Mouse (Mus musculus) midbrain, embryonic 10.5 days (tissue): Measurements from ENCODE around the gene Klra2. TPM values are rescaled to one million over a fixed set of nuclear protein-coding genes. Genes with fewer than 3 reads are reported as not detected.
"Not testable (repeated sequence)": the region's sequence is repeated elsewhere in the genome, so short reads cannot be mapped to it uniquely, and the experiment has no call there.

Source experiments
- DNase-seq: peaks from one replicate; pipeline ENCODE4 v3.0.0-alpha.2; 2017; ENCODE audit warnings: low spot score
- H3K27ac ChIP-seq: fragments of 300-500 bp; sonication (generic); replicated peaks from 2 replicates; pipeline ENCODE4 v1.5.1; 2016; ENCODE audit warnings: mild to moderate bottlenecking
- H3K27me3 ChIP-seq: fragments of 300-500 bp; sonication (generic); 2 replicates; pipeline ENCODE4 v1.6.1; 2016; ENCODE audit warnings: low read depth, mild to moderate bottlenecking; ENCODE audit not compliant: poor library complexity, severe bottlenecking
- H3K36me3 ChIP-seq: fragments of 300-500 bp; sonication (generic); 2 replicates; pipeline ENCODE4 v1.6.1; 2016; ENCODE audit warnings: mild to moderate bottlenecking, moderate library complexity
- H3K4me1 ChIP-seq: fragments of 300-500 bp; sonication (generic); 2 replicates; pipeline ENCODE4 v1.6.1; 2016
- H3K4me3 ChIP-seq: fragments of 300-500 bp; sonication (generic); 2 replicates; pipeline ENCODE4 v1.5.1; 2016; ENCODE audit warnings: mild to moderate bottlenecking, moderate library complexity
- H3K9me3 ChIP-seq: fragments of 300-500 bp; sonication (generic); replicated peaks from 2 replicates; pipeline ENCODE4 v1.6.1; 2016; ENCODE audit warnings: mild to moderate bottlenecking
- WGBS: fragments of 180-500 bp; shearing (Covaris S2); methylation state at CpG from one replicate; pipeline ENCODE4 v1.1.7; 2016; 5-methylcytosine and 5-hydroxymethylcytosine counted together
- polyA plus RNA-seq: library from polyadenylated mRNA; unstranded; fragments of >200 nt; fragmentation: Nextera tagmentation; extraction: Ambion mirVana; gene quantifications from 2 replicates; pipeline ENCODE4 v1.2.1, GENCODE M21; 2016

Gene Klra2
- polyA plus RNA-seq = not detected in 2 replicates

DNA sequence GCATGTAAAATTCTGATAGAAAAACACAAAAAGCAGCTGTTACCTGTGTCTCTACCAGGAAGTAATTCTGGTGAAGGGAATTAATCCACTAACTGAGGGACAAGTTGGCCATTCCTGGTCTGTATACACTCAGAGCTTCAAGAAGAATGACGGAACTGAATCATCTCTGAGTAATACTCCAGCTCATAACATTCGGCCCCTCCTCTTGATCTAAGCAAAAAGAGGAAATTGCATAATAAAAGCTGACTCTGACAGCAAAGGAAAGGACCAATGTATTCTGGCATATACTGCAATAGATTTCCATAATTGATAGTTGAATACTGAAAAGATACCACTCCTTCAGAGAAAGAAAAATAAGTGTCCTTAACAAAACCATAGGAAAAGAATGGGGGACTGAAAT is at the start of gene Klra2:
Klra2 (minus strand) TSS at position 157 of the 400 bp plus-strand sequence.
- no peak within 1 kb of the TSS for H3K4me3 ChIP-seq
- DNase-seq = no peak
- no peak within 1 kb of the TSS for H3K27ac ChIP-seq
- WGBS = 79% methylated on average over 2 of the region's 2 CpGs
- peaks cover 2% of the 10 kb centered on the region; the same call in 1 of the 2 replicates for H3K9me3 ChIP-seq
- no peaks in the 10 kb centered on the region for H3K36me3 ChIP-seq
- no peaks in the 10 kb centered on the region for H3K27me3 ChIP-seq
- no peaks in the 10 kb centered on the region for H3K4me1 ChIP-seq

DNA sequence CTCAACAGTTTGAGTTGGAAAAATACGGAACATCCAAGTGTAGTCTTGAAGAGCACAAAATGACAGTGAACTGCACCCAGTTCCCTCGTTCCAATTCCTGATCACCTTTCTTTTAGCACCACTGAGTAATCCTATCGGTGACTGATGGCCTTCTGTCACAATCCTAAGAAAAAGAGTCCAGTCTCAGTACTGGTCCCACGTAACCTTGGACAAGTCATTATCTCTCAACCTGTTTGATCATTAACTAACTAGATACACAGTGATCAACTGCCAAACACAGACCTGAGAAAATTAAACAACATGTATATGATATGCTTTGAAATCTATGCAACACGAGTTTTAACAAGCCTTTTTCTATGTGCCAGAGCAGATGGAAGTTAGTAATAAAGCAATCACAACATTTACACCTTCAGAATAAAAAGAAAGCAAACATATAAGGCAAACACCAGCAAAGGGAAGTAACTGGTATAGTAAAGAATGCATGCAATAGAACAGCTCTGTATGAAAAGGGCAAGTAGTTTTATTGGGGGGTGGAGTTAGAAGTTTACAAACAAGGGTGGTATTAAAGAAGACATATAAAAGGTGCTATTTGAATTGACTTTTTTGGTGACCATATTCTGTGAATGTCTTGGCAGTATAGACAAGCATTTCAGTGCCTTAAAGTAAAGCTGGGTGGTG is 47.4 kb upstream of the Klra2 start:
- Histone ChIP-seq H3K36me3 (no peaks in the 10 kb centered on the region), H3K27me3 (no peaks in the 10 kb centered on the region), H3K4me3 (no peak overlapping the region), H3K4me1 (peaks cover 13% of the 10 kb centered on the region), H3K27ac (no peak overlapping the region), H3K9me3 (no peaks in the 10 kb centered on the region)
- DNase-seq = no peak
- 89% methylated on average over 5 of the region's 5 CpGs for WGBS

DNA sequence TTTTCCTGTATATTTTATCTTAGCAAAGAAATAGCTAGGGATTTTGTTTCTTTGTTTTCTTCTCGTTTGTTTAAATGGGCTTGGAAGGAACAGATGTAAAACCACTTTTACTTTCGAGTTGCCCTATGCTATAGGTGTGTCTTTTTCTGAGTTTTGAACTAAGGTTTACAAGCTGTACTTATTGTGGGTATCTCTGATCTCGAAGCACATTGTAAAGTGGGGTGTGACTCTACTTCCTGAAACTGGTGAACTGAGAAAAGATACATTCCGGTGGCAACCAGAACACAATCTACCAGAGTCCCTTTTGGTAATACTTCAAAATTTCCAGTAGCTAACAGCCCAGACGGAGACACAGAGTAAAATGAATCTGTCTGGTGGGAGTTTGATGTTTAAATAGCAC is 46.8 kb upstream of the Klra2 start:
- peaks cover 3% of the 10 kb centered on the region; the same call in 1 of the 2 replicates for H3K36me3 ChIP-seq
- 90% methylated on average over 5 of the region's 5 CpGs for WGBS

DNA sequence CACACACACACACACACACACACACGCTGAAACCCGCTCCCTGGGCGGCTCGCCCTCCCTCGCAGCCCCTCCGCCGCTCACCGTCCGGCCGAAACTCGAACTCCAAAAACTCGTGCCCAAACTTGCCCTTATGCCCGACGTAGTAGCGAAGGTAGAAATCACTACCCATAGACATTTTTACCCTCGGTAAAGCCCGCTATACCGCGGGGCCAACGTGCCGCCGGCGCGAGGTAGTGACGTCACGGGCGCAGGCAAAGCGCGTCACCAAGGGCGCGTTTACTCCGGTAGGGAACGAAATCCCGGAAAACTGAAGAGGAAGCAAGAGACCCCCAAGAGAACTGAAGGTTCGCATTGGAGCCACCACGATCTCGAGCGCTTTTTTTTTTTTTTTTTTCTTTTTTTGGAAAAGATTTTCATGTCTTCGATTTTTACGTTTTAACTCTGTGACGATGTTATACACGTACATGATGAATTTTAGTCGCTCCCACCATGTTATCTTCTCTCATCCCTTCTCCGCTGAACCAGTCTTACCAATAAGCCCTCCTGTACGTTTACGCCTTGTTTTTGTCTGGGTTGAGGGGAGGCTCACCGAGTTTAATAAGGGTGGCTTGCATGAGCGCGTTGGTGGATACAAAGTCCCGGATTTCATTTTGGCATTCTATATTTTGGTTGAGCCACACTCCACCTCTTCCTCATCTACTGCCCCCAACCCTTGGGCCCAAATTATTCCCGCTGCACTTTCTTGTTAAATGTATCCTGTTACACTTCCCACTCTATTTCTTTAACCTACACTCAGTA is 46.0 kb upstream of the Klra2 start, which contains the start of gene Magohb:
Magohb (minus strand) TSS at position 254 of the 798 bp plus-strand sequence.
- H3K4me1 ChIP-seq = peaks cover 13% of the 10 kb centered on the region
- H3K36me3 ChIP-seq = peaks cover 6% of the 10 kb centered on the region
- H3K27ac ChIP-seq = peak within 1 kb of the TSS; percentile 92
- 2% methylated on average over 51 of the region's 51 CpGs for WGBS
- peak; percentile 83 for DNase-seq
- H3K4me3 ChIP-seq = peak within 1 kb of the TSS; percentile 76
- no peaks in the 10 kb centered on the region for H3K9me3 ChIP-seq
- H3K27me3 ChIP-seq = no peaks in the 10 kb centered on the region

More for the DNA sequence above, 46.8 kb upstream of the Klra2 start:
- H3K9me3 ChIP-seq = no peaks in the 10 kb centered on the region
- H3K4me3 ChIP-seq = peak overlapping the region; percentile 76
- H3K27ac ChIP-seq = no peak overlapping the region
- no peak for DNase-seq
- H3K27me3 ChIP-seq = no peaks in the 10 kb centered on the region
- H3K4me1 ChIP-seq = peaks cover 13% of the 10 kb centered on the region

DNA sequence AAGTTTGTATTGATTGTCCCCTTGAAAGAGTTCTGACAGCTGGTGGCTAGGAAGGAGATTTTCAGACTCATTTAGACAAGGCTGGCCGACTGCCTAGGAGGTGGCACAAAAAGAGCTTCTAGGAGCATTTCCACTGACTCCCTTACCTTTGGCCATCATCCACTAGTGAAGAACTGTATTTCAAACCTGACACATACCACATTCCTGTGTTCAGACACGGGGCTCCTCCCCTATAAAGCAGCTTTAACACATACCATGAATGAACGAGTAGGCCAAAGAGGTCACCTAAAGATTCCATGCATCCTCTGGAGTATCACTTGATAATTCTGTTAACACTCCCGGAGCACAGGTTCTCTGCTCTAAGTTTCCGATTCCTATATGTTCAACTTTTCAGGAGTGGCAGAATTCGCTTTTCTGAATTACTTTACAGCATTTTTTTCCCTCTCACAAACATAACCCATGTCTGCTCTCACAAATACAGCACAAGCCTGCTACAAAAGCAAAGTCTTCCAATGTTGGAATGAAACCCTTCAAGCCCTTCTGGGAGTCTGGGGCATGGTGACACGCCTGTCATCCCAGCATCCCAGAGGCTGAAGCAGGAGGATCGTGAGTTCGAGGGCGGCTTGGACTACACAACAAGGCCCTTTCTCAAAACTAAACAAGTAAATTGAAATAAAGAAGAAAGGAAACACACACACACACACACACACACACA is 45.3 kb upstream of the Klra2 start:
- peaks cover 13% of the 10 kb centered on the region for H3K36me3 ChIP-seq
- H3K4me3 ChIP-seq = peak overlapping the region; percentile 76
- peaks cover 13% of the 10 kb centered on the region for H3K4me1 ChIP-seq
- H3K9me3 ChIP-seq = no peaks in the 10 kb centered on the region
- H3K27me3 ChIP-seq = no peaks in the 10 kb centered on the region
- 35% methylated on average over 10 of the region's 10 CpGs for WGBS
- DNase-seq = peak; percentile 10
- H3K27ac ChIP-seq = peak overlapping the region; percentile 92

DNA sequence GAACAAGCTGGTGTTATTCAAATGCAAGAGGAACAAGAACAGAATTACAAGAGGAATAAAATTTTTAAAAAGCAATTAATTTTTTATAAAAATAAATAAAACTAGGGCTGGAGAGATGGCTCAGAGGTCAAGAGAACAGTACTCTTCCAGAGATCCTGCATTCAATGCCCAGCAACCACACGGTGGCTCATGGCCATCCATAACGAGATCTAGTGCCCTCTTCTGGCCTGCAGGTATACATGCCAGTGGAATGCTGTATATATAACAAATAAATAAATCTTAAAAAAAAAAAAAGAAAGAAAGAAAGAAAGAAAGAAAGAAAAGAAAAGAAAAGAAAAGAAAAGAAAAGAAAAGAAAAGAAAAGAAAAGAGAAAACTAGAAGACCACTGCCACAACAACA is 43.3 kb upstream of the Klra2 start:
- Histone ChIP-seq H3K36me3 (peaks cover 24% of the 10 kb centered on the region), H3K27me3 (no peaks in the 10 kb centered on the region), H3K9me3 (no peaks in the 10 kb centered on the region), H3K27ac (no peak overlapping the region), H3K4me3 (no peak overlapping the region), H3K4me1 (peaks cover 13% of the 10 kb centered on the region)
- 39% methylated on average over 2 of the region's 2 CpGs for WGBS
- DNase-seq = peak; percentile 17

DNA sequence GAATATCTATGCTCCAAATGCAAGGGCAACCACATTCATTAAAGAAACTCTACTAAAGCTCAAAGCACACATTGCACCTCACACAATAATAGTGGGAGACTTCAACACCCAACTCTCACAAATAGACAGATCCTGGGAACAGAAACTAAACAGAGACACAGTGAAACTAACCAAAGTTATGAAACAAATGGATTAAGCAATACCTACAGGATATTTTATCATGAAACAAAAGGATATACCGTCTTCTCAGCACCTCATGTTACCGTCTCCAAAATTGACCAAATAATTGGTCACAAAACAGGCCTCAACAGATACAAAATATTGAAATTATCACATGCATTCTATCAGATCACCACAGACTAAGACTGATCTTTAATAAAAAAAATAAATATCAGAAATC is 31.0 kb upstream of the Klra2 start:
- H3K4me3 ChIP-seq, H3K27ac ChIP-seq, H3K9me3 ChIP-seq, DNase-seq, H3K27me3 ChIP-seq, H3K4me1 ChIP-seq: not testable (repeated sequence)
- WGBS = 99% methylated on average over 2 of the region's 2 CpGs
- peaks cover 27% of the 10 kb centered on the region for H3K36me3 ChIP-seq

DNA sequence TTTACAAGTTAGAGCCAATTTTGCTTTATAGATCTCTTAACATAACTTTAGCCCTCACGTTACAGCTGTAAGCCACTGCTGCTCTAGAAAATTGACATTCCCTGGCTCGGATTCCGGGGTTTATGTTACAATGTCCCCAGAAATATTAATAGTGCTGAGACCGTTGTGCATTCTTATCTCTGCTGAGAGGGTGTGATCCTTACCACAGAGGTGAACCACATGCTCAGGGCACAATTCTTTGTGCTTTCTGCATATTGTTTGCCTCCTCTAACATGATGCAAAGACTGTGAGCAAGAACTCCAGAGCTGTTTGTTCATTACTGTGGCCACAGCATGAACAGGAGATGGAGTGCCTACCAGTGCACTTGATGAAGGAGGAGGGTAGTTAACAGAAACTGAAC is 29.5 kb upstream of the Klra2 start:
- WGBS = 91% methylated on average over 4 of the region's 4 CpGs
- H3K4me3 ChIP-seq = no peak overlapping the region
- no peaks in the 10 kb centered on the region for H3K4me1 ChIP-seq
- H3K9me3 ChIP-seq = no peaks in the 10 kb centered on the region
- H3K27me3 ChIP-seq = no peaks in the 10 kb centered on the region
- no peak for DNase-seq
- H3K27ac ChIP-seq = no peak overlapping the region
- peaks cover 12% of the 10 kb centered on the region for H3K36me3 ChIP-seq

DNA sequence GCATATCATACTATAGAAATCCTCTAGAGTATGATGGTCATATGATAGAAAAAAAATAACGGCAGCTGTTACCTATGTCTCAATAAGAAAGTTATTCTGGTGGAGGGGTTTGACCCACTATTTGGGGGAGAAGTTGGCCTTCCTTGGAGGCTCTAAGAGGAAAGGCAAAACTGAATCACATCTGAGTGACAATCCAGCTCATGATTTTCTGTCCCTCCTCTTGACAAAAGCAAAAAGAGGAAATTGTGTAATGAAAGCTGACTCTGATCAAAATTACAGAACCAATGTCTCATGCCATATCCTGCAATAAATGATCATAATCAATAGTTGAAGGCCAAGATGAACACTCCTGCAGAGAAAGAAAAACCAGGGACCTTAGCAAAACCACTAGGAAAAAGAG is 25.1 kb upstream of the Klra2 start:
- H3K4me1 ChIP-seq = no peaks in the 10 kb centered on the region
- H3K27me3 ChIP-seq = no peaks in the 10 kb centered on the region
- DNase-seq = no peak
- WGBS = 94% methylated on average over 1 of the region's 1 CpGs
- no peak overlapping the region for H3K4me3 ChIP-seq
- peaks cover 7% of the 10 kb centered on the region; the same call in 1 of the 2 replicates for H3K36me3 ChIP-seq
- H3K9me3 ChIP-seq = no peaks in the 10 kb centered on the region
- H3K27ac ChIP-seq = no peak overlapping the region

DNA sequence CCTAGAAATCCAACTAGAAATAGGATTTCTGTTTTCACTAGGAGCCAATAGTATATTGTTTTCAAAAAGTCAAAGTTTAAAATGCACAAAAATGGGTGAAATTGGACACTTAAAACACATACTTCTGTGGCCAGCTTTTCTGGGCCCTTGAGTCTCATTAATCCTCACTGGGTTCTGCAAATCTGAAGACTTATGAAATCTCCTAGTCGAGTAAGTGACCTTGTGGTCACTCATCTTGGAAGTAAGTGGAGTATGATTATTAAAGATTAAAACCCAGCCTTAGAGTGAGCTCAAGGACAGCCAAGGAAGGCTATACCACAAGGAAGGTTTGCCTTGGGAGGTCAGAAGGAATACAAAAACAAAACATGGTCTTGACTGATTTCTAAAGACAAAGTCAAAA is 23.1 kb upstream of the Klra2 start:
- WGBS = 76% methylated on average over 1 of the region's 1 CpGs
- no peaks in the 10 kb centered on the region for H3K9me3 ChIP-seq
- no peaks in the 10 kb centered on the region for H3K27me3 ChIP-seq
- DNase-seq = no peak
- no peaks in the 10 kb centered on the region for H3K36me3 ChIP-seq
- H3K4me3 ChIP-seq = no peak overlapping the region
- H3K27ac ChIP-seq = no peak overlapping the region
- H3K4me1 ChIP-seq = no peaks in the 10 kb centered on the region

DNA sequence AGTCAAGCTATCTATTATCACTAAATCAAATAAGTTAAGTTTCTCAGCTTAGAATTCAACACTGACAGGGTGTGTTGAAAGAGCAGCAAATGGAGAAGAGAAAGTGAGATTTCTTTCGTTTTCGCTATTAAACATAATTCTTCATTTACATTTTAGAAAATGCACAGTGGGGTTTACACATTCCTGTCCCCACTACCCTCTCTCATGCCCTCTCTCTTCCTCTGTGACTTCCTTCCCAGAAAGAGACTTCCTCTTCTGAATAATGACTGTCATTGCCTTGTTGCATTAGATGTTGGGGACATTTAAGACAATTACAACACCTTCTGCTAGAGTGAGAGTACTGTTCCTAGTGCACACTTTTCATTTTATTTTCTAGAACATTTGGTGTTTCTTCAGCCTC is 22.4 kb upstream of the Klra2 start:
- no peaks in the 10 kb centered on the region for H3K36me3 ChIP-seq
- no peaks in the 10 kb centered on the region for H3K4me1 ChIP-seq
- H3K27ac ChIP-seq = no peak overlapping the region
- no peaks in the 10 kb centered on the region for H3K9me3 ChIP-seq
- H3K4me3 ChIP-seq = no peak overlapping the region
- no peaks in the 10 kb centered on the region for H3K27me3 ChIP-seq
- 92% methylated on average over 2 of the region's 2 CpGs for WGBS
- DNase-seq = no peak

DNA sequence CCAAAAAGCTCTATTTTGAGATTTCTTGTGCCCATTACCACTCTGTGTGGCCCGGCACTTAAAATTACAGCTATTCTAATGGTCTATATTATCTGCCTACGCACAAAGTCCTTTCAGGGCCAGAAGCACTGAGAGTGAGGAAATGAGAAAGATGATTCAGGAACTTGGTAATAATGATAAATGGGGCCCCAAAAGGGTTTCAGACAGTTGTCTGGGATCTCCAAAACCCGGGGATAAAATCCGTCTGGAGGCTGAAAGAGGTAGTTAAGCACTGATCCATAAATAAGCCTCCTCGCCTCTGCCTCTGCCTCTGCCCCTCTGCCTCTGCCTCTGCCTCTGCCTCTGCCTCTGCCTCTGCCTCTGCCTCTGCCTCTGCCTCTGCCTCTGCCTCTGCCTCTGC is 17.0 kb upstream of the Klra2 start:
- Histone ChIP-seq H3K36me3 (no peaks in the 10 kb centered on the region), H3K4me1 (no peaks in the 10 kb centered on the region), H3K27ac (no peak overlapping the region), H3K9me3 (peaks cover 11% of the 10 kb centered on the region; the same call in 1 of the 2 replicates), H3K4me3 (no peak overlapping the region), H3K27me3 (no peaks in the 10 kb centered on the region)
- WGBS = 93% methylated on average over 5 of the region's 5 CpGs
- DNase-seq = no peak
